Mouse (Mus musculus) embryonic facial prominence, embryonic 15.5 days (tissue): ENCODE results near the gene Pcx. TPM values are rescaled to one million over a fixed set of nuclear protein-coding genes. Genes with fewer than 3 reads are reported as not detected.

ENCODE experiments used
- ATAC-seq: fragments of 200-750 bp; cut with Nextera tagmentation; 2 replicates; pipeline ENCODE4 v1.8.0; 2017; ENCODE audit warnings: low read depth, moderate TSS enrichment; ENCODE audit not compliant: insufficient number of reproducible peaks, low FRiP score, low TSS enrichment
- H3K27ac ChIP-seq: fragments of 300-500 bp; sonication (generic); replicated peaks from 2 replicates; pipeline ENCODE4 v1.5.1; 2015; ENCODE audit warnings: mild to moderate bottlenecking, inconsistent platforms
- H3K27me3 ChIP-seq: fragments of 300-500 bp; sonication (generic); 2 replicates; pipeline ENCODE4 v1.6.1; 2015; ENCODE audit warnings: inconsistent platforms
- H3K36me3 ChIP-seq: fragments of 300-500 bp; sonication (generic); 2 replicates; pipeline ENCODE4 v1.6.1; 2015; ENCODE audit warnings: mild to moderate bottlenecking, inconsistent platforms
- H3K4me1 ChIP-seq: fragments of 300-500 bp; sonication (generic); 2 replicates; pipeline ENCODE4 v1.6.1; 2015; ENCODE audit warnings: inconsistent platforms
- H3K4me2 ChIP-seq: fragments of 300-500 bp; sonication (generic); replicated peaks from 2 replicates; pipeline ENCODE4 v1.6.1; 2015; ENCODE audit warnings: mild to moderate bottlenecking, inconsistent platforms
- H3K4me3 ChIP-seq: fragments of 300-500 bp; sonication (generic); replicated peaks from 2 replicates; pipeline ENCODE4 v1.5.1; 2015; ENCODE audit warnings: mild to moderate bottlenecking, inconsistent platforms
- H3K9ac ChIP-seq: fragments of 300-500 bp; sonication (generic); 2 replicates; pipeline ENCODE4 v1.6.1; 2015; ENCODE audit warnings: inconsistent platforms
- H3K9me3 ChIP-seq: fragments of 300-500 bp; sonication (generic); replicated peaks from 2 replicates; pipeline ENCODE4 v1.6.1; 2016; ENCODE audit warnings: inconsistent platforms
- WGBS: fragments of 180-500 bp; shearing (Covaris S2); methylation state at CpG from one replicate; pipeline ENCODE4 v1.1.7; 2015; 5-methylcytosine and 5-hydroxymethylcytosine counted together
- polyA plus RNA-seq: library from polyadenylated mRNA; unstranded; fragments of >200 nt; fragmentation: Nextera tagmentation; extraction: Ambion mirVana; gene quantifications from 2 replicates; pipeline ENCODE4 v1.2.1, GENCODE M21; 2015

Pcx gene
- polyA plus RNA-seq, 1 experiment from 2014 or later = 20.2 TPM

DNA sequence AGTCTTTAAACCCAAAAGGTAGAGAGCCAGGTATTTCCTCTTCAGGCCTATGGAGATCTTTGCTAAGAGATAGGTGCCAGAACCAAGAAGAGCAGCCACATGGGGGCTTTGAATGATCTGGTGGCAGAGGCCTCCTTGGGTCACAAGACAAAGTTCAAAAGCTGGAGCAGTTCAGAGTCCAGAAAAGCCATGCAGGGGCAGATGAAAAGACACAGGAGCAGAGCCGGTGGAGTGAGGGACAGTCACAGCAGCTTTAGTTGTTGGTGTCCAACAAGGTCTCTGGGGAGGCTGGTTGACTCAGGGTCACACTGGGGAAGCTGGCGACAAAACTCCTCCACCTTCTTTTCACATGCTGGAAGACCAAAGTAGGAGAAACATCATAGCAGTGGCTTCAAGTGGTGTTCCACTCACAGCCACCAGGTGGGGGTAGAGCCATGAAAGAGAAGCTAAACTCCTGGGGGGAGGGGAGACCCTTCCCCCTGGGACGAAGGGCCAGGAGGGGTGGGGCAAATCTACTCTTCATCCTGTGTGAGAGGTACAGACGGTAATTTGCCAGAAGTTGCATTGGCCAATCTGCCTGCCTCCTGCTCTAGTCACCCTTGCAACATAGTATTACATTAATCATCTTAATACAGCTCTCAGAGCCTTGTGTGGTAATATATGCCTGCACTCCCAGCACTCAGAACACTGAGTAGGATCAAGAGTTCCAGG, 12.9 kb upstream of the Pcx start:
- Histone ChIP-seq H3K4me3 (no peak overlapping the region), H3K9me3 (no peaks in the 10 kb centered on the region), H3K4me2 (peak overlapping the region; percentile 30; the same call in 1 of the 2 replicates), H3K4me1 (peaks cover 8% of the 10 kb centered on the region; the same call in 1 of the 2 replicates), H3K9ac (0 out of 2 replicates have a peak overlapping the region, but pooled peaks have one; percentile 6), H3K27ac (no peak overlapping the region), H3K27me3 (no peaks in the 10 kb centered on the region), H3K36me3 (no peaks in the 10 kb centered on the region)
- WGBS = 5% methylated on average over 4 of the region's 4 CpGs
- ATAC-seq = 0 out of 2 replicates have a peak, but pooled peaks have one; percentile 39

GRCm38 (mm10) chr19:4498062-4498933, 12.0 kb upstream of the Pcx start, which contains the start of gene 2010003K11Rik:
Gene 2010003K11Rik, minus strand, starts transcription at chr19:4498583.
- Histone ChIP-seq H3K27me3 (no peaks in the 10 kb centered on the region), H3K4me2 (peak within 1 kb of the TSS; percentile 30; the same call in 1 of the 2 replicates), H3K27ac (no peak within 1 kb of the TSS), H3K9me3 (no peaks in the 10 kb centered on the region), H3K9ac (0 out of 2 replicates have a peak within 1 kb of the TSS, but pooled peaks have one; percentile 6), H3K4me3 (no peak within 1 kb of the TSS), H3K36me3 (no peaks in the 10 kb centered on the region), H3K4me1 (peaks cover 8% of the 10 kb centered on the region; the same call in 1 of the 2 replicates)
- WGBS = 57% methylated on average over 16 of the region's 16 CpGs
- no peak for ATAC-seq

GRCm38 (mm10) chr19:4502701-4503100, 7.6 kb upstream of the Pcx start:
- H3K4me1 ChIP-seq = peaks cover 4% of the 10 kb centered on the region; the same call in 1 of the 2 replicates
- no peaks in the 10 kb centered on the region for H3K27me3 ChIP-seq
- no peak overlapping the region for H3K9ac ChIP-seq
- no peaks in the 10 kb centered on the region for H3K36me3 ChIP-seq
- no peak overlapping the region for H3K4me2 ChIP-seq
- no peak overlapping the region for H3K4me3 ChIP-seq
- no peak for ATAC-seq
- no peaks in the 10 kb centered on the region for H3K9me3 ChIP-seq
- WGBS = 72% methylated on average over 2 of the region's 2 CpGs
- H3K27ac ChIP-seq = no peak overlapping the region

DNA sequence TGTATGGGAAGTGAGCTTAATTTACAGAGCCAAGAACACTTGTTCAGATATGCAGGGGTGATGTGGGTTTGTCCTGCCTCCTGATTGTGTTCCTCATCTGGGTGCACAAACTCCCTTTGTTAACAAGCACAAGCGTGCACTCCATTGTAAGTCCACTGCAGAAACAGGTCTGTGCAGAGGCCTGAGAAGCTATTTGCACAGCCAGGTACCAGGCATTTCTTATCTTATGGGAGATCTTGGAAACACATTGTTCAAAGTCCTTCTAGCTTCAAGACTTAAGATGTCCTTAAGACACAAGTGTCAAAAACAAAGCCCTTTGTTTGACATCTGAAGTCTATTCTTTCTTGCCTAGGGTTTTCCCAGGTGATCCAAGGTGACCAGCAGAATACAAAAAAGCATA, 5.4 kb upstream of the Pcx start:
- 89% methylated on average over 1 of the region's 1 CpGs for WGBS
- no peak for ATAC-seq
- no peak overlapping the region for H3K9ac ChIP-seq
- peaks cover 5% of the 10 kb centered on the region for H3K4me1 ChIP-seq
- H3K4me2 ChIP-seq = no peak overlapping the region
- H3K4me3 ChIP-seq = no peak overlapping the region
- no peaks in the 10 kb centered on the region for H3K9me3 ChIP-seq
- no peaks in the 10 kb centered on the region for H3K36me3 ChIP-seq
- no peaks in the 10 kb centered on the region for H3K27me3 ChIP-seq
- no peak overlapping the region for H3K27ac ChIP-seq

DNA sequence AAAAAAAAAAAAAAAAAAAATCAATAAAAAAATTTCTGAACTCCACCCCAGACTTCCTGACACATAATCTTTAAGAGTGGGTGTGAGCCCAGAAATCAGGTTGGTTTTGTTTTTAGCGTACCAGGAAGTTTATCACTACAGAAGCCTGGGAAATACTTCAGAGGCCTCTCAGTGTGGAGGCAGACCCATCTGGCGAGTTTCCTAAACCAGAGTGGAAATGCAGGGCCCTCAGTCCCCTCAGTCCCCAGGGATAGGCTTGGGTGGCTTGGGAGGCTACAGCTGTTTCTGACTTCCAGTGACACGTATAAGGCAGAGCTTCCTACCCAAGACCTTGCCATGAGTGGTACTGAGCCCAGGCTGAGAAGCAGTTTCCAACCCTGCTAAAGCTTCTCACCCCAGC, 2.5 kb upstream of the Pcx start:
- Histone ChIP-seq H3K4me3 (no peak overlapping the region), H3K9ac (no peak overlapping the region), H3K36me3 (no peaks in the 10 kb centered on the region), H3K27ac (no peak overlapping the region), H3K9me3 (no peaks in the 10 kb centered on the region), H3K27me3 (0 out of 2 replicates have a peak, but pooled peaks cover 4% of the 10 kb centered on the region), H3K4me2 (no peak overlapping the region), H3K4me1 (peaks cover 17% of the 10 kb centered on the region)
- ATAC-seq = no peak
- 58% methylated on average over 3 of the region's 3 CpGs for WGBS

DNA sequence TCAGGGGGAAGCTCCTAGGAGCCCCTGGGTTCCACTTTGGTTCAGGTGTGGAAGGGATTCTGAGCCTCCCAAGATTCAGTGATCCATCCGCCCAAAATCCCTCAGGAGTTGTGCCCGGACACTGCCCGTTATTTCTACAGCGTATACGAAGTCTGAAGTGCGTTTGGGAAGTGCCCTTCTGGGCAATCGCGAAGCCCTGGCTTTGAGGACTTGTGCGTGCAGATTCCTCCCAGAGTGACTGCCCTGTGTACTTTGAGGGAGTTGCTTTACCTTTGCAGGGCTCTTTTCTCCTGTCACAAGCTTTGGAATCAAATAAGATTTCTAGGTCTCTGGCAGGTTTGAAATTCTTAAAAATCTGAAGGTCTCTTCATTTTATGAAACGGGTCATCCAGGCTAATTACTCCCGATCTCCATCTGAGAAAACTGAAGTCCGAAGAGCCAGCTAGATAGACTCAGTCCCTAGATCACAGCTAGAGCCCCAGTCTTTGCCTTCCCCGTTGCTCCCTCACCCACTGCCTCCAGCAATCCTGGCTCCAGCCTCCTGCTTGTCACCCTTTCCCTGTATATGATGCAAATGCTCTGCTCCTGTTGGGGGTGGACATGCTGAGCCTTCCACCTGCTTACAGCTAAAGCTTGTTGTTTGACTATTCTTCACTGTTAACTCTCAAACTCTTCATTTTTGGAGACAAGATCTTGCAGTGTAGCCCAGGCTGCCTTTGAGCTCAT, 1.0 kb downstream of the Pcx start:
- ATAC-seq = no peak
- Histone ChIP-seq H3K9ac (peak overlapping the region; percentile 42; the same call in 1 of the 2 replicates), H3K4me1 (peaks cover 35% of the 10 kb centered on the region), H3K27me3 (0 out of 2 replicates have a peak, but pooled peaks cover 4% of the 10 kb centered on the region), H3K4me3 (peak overlapping the region; percentile 81), H3K36me3 (no peaks in the 10 kb centered on the region), H3K27ac (no peak overlapping the region), H3K4me2 (peak overlapping the region; percentile 94), H3K9me3 (no peaks in the 10 kb centered on the region)
- 4% methylated on average over 13 of the region's 13 CpGs for WGBS

DNA sequence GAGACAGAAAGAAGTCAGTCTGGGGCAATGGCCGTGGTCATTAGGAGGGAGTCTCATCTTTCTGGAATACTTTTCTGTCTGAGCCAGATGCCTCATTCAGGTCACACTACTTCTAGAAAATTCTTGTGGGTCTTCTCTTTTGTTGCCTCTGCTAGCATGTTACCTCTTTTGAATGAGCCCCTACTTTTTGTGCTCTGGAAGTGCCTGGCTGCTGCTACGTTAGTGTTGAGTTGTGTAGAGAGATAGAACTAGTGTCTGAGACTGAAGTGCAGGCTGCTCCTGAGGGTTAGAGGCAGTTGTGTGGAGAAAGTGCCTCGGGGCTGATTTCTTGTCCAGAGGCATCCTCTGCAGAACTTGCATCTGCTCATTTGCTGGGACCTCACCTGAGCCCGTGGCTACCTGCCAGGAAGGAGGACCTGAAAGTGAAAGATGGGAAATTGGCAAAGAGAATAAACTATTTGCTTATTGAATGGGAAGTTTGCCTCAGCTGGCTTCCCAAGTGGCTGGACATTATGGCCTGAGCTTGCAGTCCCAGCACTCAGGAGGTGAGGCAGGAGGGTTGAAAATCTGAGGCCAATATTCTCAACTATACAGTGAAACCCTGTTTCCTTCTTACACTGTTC, 3.1 kb downstream of the Pcx start:
- Histone ChIP-seq H3K4me1 (peaks cover 43% of the 10 kb centered on the region), H3K27me3 (0 out of 2 replicates have a peak, but pooled peaks cover 4% of the 10 kb centered on the region), H3K9me3 (no peaks in the 10 kb centered on the region), H3K27ac (no peak overlapping the region), H3K4me2 (no peak overlapping the region), H3K4me3 (no peak overlapping the region), H3K36me3 (no peaks in the 10 kb centered on the region), H3K9ac (no peak overlapping the region)
- no peak for ATAC-seq
- WGBS = 72% methylated on average over 4 of the region's 4 CpGs

DNA sequence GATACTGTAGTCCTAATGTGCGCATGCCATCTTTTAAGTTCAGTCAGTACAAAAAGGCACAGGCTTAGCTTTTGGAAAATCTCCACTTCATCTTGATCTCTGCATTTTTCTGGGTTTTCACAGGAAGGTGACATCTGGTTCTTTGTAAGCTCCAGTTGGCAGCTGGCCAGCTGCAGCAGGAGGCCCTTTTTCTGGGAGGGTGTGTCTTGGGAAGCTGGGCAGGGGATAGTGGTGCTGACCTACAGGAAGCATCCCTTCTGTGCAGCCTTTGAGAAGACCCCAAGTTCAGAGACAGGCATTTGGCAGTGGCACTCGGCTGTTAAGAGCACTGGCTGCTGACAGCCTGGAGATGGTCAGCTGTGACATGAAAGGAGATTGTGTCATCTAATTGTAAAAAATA, 5.5 kb downstream of the Pcx start:
- Histone ChIP-seq H3K4me2 (no peak overlapping the region), H3K36me3 (no peaks in the 10 kb centered on the region), H3K9ac (no peak overlapping the region), H3K9me3 (no peaks in the 10 kb centered on the region), H3K4me1 (peaks cover 38% of the 10 kb centered on the region), H3K27ac (peak overlapping the region; percentile 60), H3K27me3 (0 out of 2 replicates have a peak, but pooled peaks cover 4% of the 10 kb centered on the region), H3K4me3 (no peak overlapping the region)
- 15% methylated on average over 2 of the region's 2 CpGs for WGBS
- 0 out of 2 replicates have a peak, but pooled peaks have one; percentile 29 for ATAC-seq

GRCm38 (mm10) chr19:4516288-4516687, 6.0 kb downstream of the Pcx start:
- H3K4me3 ChIP-seq = no peak overlapping the region
- no peak for ATAC-seq
- WGBS = 57% methylated on average over 2 of the region's 2 CpGs
- no peaks in the 10 kb centered on the region for H3K27me3 ChIP-seq
- peaks cover 35% of the 10 kb centered on the region for H3K4me1 ChIP-seq
- H3K9me3 ChIP-seq = no peaks in the 10 kb centered on the region
- no peak overlapping the region for H3K9ac ChIP-seq
- 0 out of 2 replicates have a peak overlapping the region, but pooled peaks have one; percentile 60 for H3K27ac ChIP-seq
- no peak overlapping the region for H3K4me2 ChIP-seq
- no peaks in the 10 kb centered on the region for H3K36me3 ChIP-seq

DNA sequence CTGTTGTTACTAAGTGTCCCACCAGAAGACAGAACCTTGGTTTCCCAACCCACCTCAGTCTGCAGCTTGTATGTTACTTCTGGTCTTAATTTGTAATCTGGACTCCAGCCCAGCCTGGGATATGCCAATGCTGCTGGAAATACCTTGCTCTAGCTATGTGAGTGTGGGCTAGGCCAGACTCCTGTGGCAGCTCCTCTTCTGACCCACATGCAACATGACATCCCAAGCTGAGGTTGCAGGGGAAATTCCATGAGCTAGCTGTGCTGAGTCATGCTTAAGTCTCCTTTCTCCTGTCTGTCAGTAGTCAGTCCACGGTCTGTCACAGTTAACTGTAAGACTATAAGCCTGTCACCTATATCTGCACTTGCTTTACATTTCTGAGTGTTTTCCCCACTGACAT, 7.2 kb downstream of the Pcx start:
- no peaks in the 10 kb centered on the region for H3K36me3 ChIP-seq
- H3K27ac ChIP-seq = no peak overlapping the region
- 50% methylated on average over 1 of the region's 1 CpGs for WGBS
- H3K9me3 ChIP-seq = no peaks in the 10 kb centered on the region
- no peaks in the 10 kb centered on the region for H3K27me3 ChIP-seq
- no peak overlapping the region for H3K4me3 ChIP-seq
- peak; percentile 39; the same call in 1 of the 2 replicates for ATAC-seq
- no peak overlapping the region for H3K4me2 ChIP-seq
- H3K9ac ChIP-seq = no peak overlapping the region
- peaks cover 31% of the 10 kb centered on the region for H3K4me1 ChIP-seq
